In the genomic region with DNA sequence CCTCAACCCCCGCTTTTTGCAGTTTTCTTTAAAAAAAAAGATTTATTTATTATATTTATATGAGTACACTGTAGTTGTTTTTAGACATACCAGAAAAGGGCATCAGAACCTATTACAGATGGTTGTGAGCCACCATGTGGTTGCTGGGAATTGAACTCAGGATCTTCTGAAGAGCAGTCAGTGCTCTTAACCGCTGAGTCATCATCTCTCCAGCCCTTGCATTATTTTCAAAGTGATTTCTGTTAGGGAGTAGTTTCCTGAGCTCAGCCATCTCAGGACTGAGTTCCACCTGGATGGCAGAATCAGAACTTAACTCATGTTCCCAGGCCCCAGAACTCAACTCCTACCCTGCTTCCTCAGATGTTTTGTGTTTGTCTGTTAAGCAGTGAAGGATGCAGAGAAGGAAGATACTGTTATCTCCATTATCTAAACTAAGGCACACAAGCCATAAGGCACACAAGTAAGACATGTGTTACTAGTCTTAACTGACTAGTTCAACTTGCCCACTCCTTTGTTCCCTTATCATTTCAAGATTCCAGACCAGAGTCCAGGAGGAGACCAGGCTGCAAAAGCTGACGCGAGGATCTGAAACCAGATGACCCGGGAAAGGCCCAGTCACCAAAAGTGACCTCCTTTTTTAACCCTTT, we compare ENCODE assay signal across 9 mouse cellular contexts. TPM values are rescaled to one million over a fixed set of nuclear protein-coding genes. Genes with fewer than 3 reads are reported as not detected.
DNase-seq lines count a peak whose midpoint lies in the region; ATAC-seq and TF ChIP-seq lines count a peak whose summit lies in the region.
"Had no signal": no experiment of that assay in that cellular context is flagged by ENCODE, and none has a peak within 500 bp of the region (broad histone marks: within the 10 kb centered on the region; RNA-seq: fewer than 3 reads in every experiment).

No protein-coding gene starts in this region.

- no peaks in the 10 kb centered on the region for H3K27me3 ChIP-seq in kidney, embryonic 14.5 days (ENCODE audit: control insufficient read depth, insufficient read depth, low read length)
- H3K27me3 ChIP-seq in embryonic facial prominence, embryonic 13.5 days = no peaks in the 10 kb centered on the region; the same call in 1 of the 2 replicates
- H3K27me3 ChIP-seq in hindbrain, postnatal 0 days (ENCODE audit: insufficient read depth, low read length) = no peaks in the 10 kb centered on the region
- H3K27me3 ChIP-seq in midbrain, embryonic 12.5 days = peaks cover 12% of the 10 kb centered on the region; the same call in 1 of the 2 replicates

- 52% methylated on average over 5 of the region's 5 CpGs for WGBS in kidney, embryonic 14.5 days
- 46% methylated on average over 5 of the region's 5 CpGs for WGBS in embryonic facial prominence, embryonic 13.5 days
- WGBS in hindbrain, postnatal 0 days = 61% methylated on average over 5 of the region's 5 CpGs
- 75% methylated on average over 5 of the region's 5 CpGs for WGBS in midbrain, embryonic 12.5 days

- H3K4me3 ChIP-seq in kidney, embryonic 14.5 days (ENCODE audit: low read length) = peak overlapping the region; percentile 63; the same call in 1 of the 2 replicates
- peak overlapping the region; percentile 76 for H3K4me3 ChIP-seq in embryonic facial prominence, embryonic 13.5 days
- no peak overlapping the region for H3K4me3 ChIP-seq in hindbrain, postnatal 0 days (ENCODE audit: low read length)
- no peak overlapping the region for H3K4me3 ChIP-seq in midbrain, embryonic 12.5 days

- peak overlapping the region; percentile 81 for H3K4me2 ChIP-seq in kidney, embryonic 14.5 days (replicated peaks; ENCODE audit: low read depth, low read length)
- H3K4me2 ChIP-seq in embryonic facial prominence, embryonic 13.5 days = peak overlapping the region; percentile 91
- peak overlapping the region; percentile 67 for H3K4me2 ChIP-seq in hindbrain, postnatal 0 days (ENCODE audit: low read depth, low read length)
- peak overlapping the region; percentile 79 for H3K4me2 ChIP-seq in midbrain, embryonic 12.5 days (replicated peaks)

- DNase-seq in kidney, adult 9 months = no peak
- no peak for DNase-seq in hindbrain, postnatal 0 days (ENCODE audit: low spot score)
- DNase-seq in frontal cortex, postnatal 14 days (ENCODE audit: low spot score in 2 of 2) = no peak
- no peak for DNase-seq in cerebellum, adult 18-20 months
- no peak for DNase-seq in layer of hippocampus, postnatal 25 days (ENCODE audit: extremely low spot score in 1 of 2, low spot score in 1 of 2)

- ATAC-seq in kidney, embryonic 14.5 days (ENCODE audit: low FRiP score, low TSS enrichment) = no peak
- ATAC-seq in embryonic facial prominence, embryonic 13.5 days (ENCODE audit: insufficient number of reproducible peaks, insufficient read depth, low FRiP score, low TSS enrichment, low read depth) = no peak
- ATAC-seq in hindbrain, postnatal 0 days = no peak
- ATAC-seq in midbrain, embryonic 12.5 days (ENCODE audit: low FRiP score, low read depth) = no peak

- no peak overlapping the region for H3K27ac ChIP-seq in kidney, embryonic 14.5 days (ENCODE audit: low read depth, low read length)
- no peak overlapping the region for H3K27ac ChIP-seq in embryonic facial prominence, embryonic 13.5 days
- H3K27ac ChIP-seq in hindbrain, postnatal 0 days = peak overlapping the region; percentile 64; the same call in 1 of the 2 replicates
- 0 out of 2 replicates have a peak overlapping the region, but pooled peaks have one; percentile 73 for H3K27ac ChIP-seq in midbrain, embryonic 12.5 days (replicated peaks)

- peaks cover 6% of the 10 kb centered on the region for H3K36me3 ChIP-seq in kidney, embryonic 14.5 days (ENCODE audit: control insufficient read depth, insufficient read depth, low read length)
- peaks cover 11% of the 10 kb centered on the region; the same call in 1 of the 2 replicates for H3K36me3 ChIP-seq in embryonic facial prominence, embryonic 13.5 days
- no peaks in the 10 kb centered on the region for H3K36me3 ChIP-seq in hindbrain, postnatal 0 days (ENCODE audit: insufficient read depth, low read length)
- H3K36me3 ChIP-seq in midbrain, embryonic 12.5 days = 0 out of 2 replicates have a peak, but pooled peaks cover 23% of the 10 kb centered on the region

- no peak overlapping the region for H3K9ac ChIP-seq in kidney, embryonic 14.5 days (ENCODE audit: low read depth, low read length)
- H3K9ac ChIP-seq in embryonic facial prominence, embryonic 13.5 days = peak overlapping the region; percentile 89; the same call in 1 of the 2 replicates
- peak overlapping the region; percentile 56; the same call in 1 of the 2 replicates for H3K9ac ChIP-seq in hindbrain, postnatal 0 days (replicated peaks; ENCODE audit: low read length)
- no peak overlapping the region for H3K9ac ChIP-seq in midbrain, embryonic 12.5 days (replicated peaks)

- no peak for TF ChIP-seq CTCF in hindbrain, postnatal 0 days (IDR thresholded peaks at IDR 0.05; ENCODE audit: low read depth)

- peaks cover 12% of the 10 kb centered on the region for H3K4me1 ChIP-seq in kidney, embryonic 14.5 days (ENCODE audit: control insufficient read depth, insufficient read depth, low read length)
- peaks cover 25% of the 10 kb centered on the region for H3K4me1 ChIP-seq in embryonic facial prominence, embryonic 13.5 days
- peaks cover 7% of the 10 kb centered on the region; the same call in 1 of the 2 replicates for H3K4me1 ChIP-seq in hindbrain, postnatal 0 days (ENCODE audit: insufficient read depth, low read length)
- peaks cover 20% of the 10 kb centered on the region for H3K4me1 ChIP-seq in midbrain, embryonic 12.5 days

- no peaks in the 10 kb centered on the region for H3K9me3 ChIP-seq in kidney, embryonic 14.5 days (ENCODE audit: control insufficient read depth, low read length)
- no peaks in the 10 kb centered on the region for H3K9me3 ChIP-seq in embryonic facial prominence, embryonic 13.5 days
- H3K9me3 ChIP-seq in hindbrain, postnatal 0 days (ENCODE audit: low read length) = no peaks in the 10 kb centered on the region
- no peaks in the 10 kb centered on the region for H3K9me3 ChIP-seq in midbrain, embryonic 12.5 days

RNA-seq across cellular contexts. Expression of a gene that starts 12.4 kb away (rescaled TPM):
- 0.15 TPM in 1 of 2 replicates, not detected in the other for polyA plus RNA-seq in kidney, embryonic 14.5 days (2014; fragmentation: Nextera tagmentation; extraction: Ambion mirVana)
- 0.45 and 0.70 TPM in 2 replicates for polyA plus RNA-seq in embryonic facial prominence, embryonic 13.5 days (2015; fragmentation: Nextera tagmentation; extraction: Ambion mirVana)
- 40.1 and 44.8 TPM in 2 replicates for total RNA-seq in hindbrain, postnatal 0 days (2014; rRNA removed)
- polyA plus RNA-seq in hindbrain, postnatal 0 days (2015; fragmentation: Nextera tagmentation; extraction: Ambion mirVana) = 40.7 and 44.3 TPM in 2 replicates
- 19.3 and 20.0 TPM in 2 replicates for polyA plus RNA-seq in midbrain, embryonic 12.5 days (2016; fragmentation: Nextera tagmentation; extraction: Ambion mirVana)
- total RNA-seq in layer of hippocampus, postnatal 25 days (2021) = 10 to 100 TPM; 80.3 to 95.6 TPM

RNA-seq across cellular contexts. Expression of a gene that starts 17.6 kb away (rescaled TPM):
- polyA plus RNA-seq in kidney, embryonic 14.5 days (2014; fragmentation: Nextera tagmentation; extraction: Ambion mirVana) = 294 and 371 TPM in 2 replicates
- 300 and 311 TPM in 2 replicates for polyA plus RNA-seq in embryonic facial prominence, embryonic 13.5 days (2015; fragmentation: Nextera tagmentation; extraction: Ambion mirVana)
- 126 and 199 TPM in 2 replicates for total RNA-seq in hindbrain, postnatal 0 days (2014; rRNA removed)
- 142 and 143 TPM in 2 replicates for polyA plus RNA-seq in hindbrain, postnatal 0 days (2015; fragmentation: Nextera tagmentation; extraction: Ambion mirVana)
- polyA plus RNA-seq in midbrain, embryonic 12.5 days (2016; fragmentation: Nextera tagmentation; extraction: Ambion mirVana) = 315 and 323 TPM in 2 replicates
- total RNA-seq in layer of hippocampus, postnatal 25 days (2021) = 10 to 100 TPM; 53.3 to 55.0 TPM

RNA-seq across cellular contexts. Expression of a gene that starts 21.6 kb away (rescaled TPM):
- not detected in 2 replicates for polyA plus RNA-seq in kidney, embryonic 14.5 days (2014; fragmentation: Nextera tagmentation; extraction: Ambion mirVana)
- not detected in 2 replicates for polyA plus RNA-seq in embryonic facial prominence, embryonic 13.5 days (2015; fragmentation: Nextera tagmentation; extraction: Ambion mirVana)
- not detected in 2 replicates for total RNA-seq in hindbrain, postnatal 0 days (2014; rRNA removed)
- 0.54 TPM in 1 of 2 replicates, not detected in the other for polyA plus RNA-seq in hindbrain, postnatal 0 days (2015; fragmentation: Nextera tagmentation; extraction: Ambion mirVana)
- polyA plus RNA-seq in midbrain, embryonic 12.5 days (2016; fragmentation: Nextera tagmentation; extraction: Ambion mirVana) = not detected in 2 replicates
- not detected for total RNA-seq in layer of hippocampus, postnatal 25 days (2021)
- polyA plus RNA-seq: large intestine, adult 2 months had no signal

RNA-seq across cellular contexts. Expression of a gene that starts 28.6 kb away (rescaled TPM):
- polyA plus RNA-seq in kidney, embryonic 14.5 days (2014; fragmentation: Nextera tagmentation; extraction: Ambion mirVana) = 0.24 and 0.36 TPM in 2 replicates
- polyA plus RNA-seq in embryonic facial prominence, embryonic 13.5 days (2015; fragmentation: Nextera tagmentation; extraction: Ambion mirVana) = 0.27 and 0.59 TPM in 2 replicates
- 0.16 and 2.1 TPM in 2 replicates for total RNA-seq in hindbrain, postnatal 0 days (2014; rRNA removed)
- polyA plus RNA-seq in hindbrain, postnatal 0 days (2015; fragmentation: Nextera tagmentation; extraction: Ambion mirVana) = 0.26 and 0.29 TPM in 2 replicates
- polyA plus RNA-seq in midbrain, embryonic 12.5 days (2016; fragmentation: Nextera tagmentation; extraction: Ambion mirVana) = 0.64 and 0.65 TPM in 2 replicates
- under 1 TPM; 0.39 to 0.82 TPM for total RNA-seq in layer of hippocampus, postnatal 25 days (2021)

RNA-seq across cellular contexts. Expression of a gene that starts 33.1 kb away (rescaled TPM):
- 87.5 and 94.5 TPM in 2 replicates for polyA plus RNA-seq in kidney, embryonic 14.5 days (2014; fragmentation: Nextera tagmentation; extraction: Ambion mirVana)
- 104 and 112 TPM in 2 replicates for polyA plus RNA-seq in embryonic facial prominence, embryonic 13.5 days (2015; fragmentation: Nextera tagmentation; extraction: Ambion mirVana)
- total RNA-seq in hindbrain, postnatal 0 days (2014; rRNA removed) = 163 and 240 TPM in 2 replicates
- 239 and 242 TPM in 2 replicates for polyA plus RNA-seq in hindbrain, postnatal 0 days (2015; fragmentation: Nextera tagmentation; extraction: Ambion mirVana)
- 125 and 126 TPM in 2 replicates for polyA plus RNA-seq in midbrain, embryonic 12.5 days (2016; fragmentation: Nextera tagmentation; extraction: Ambion mirVana)
- 100 to 1,000 TPM; 268 to 293 TPM for total RNA-seq in layer of hippocampus, postnatal 25 days (2021)

Comparison
In these comparisons a context has a peak if more than half of its experiments do, and no peak if none do; other contexts are left out.
1. H3K27ac ChIP-seq: peak in hindbrain, postnatal 0 days (single experiment) and midbrain, embryonic 12.5 days (single experiment); none in kidney, embryonic 14.5 days (single experiment) and embryonic facial prominence, embryonic 13.5 days (single experiment).
2. H3K4me3 ChIP-seq: peak in kidney, embryonic 14.5 days (single experiment) and embryonic facial prominence, embryonic 13.5 days (single experiment); none in hindbrain, postnatal 0 days (single experiment) and midbrain, embryonic 12.5 days (single experiment).
3. H3K9ac ChIP-seq: peak in embryonic facial prominence, embryonic 13.5 days (single experiment) and hindbrain, postnatal 0 days (single experiment); none in kidney, embryonic 14.5 days (single experiment) and midbrain, embryonic 12.5 days (single experiment).
4. RNA of a gene that starts 12.4 kb away (polyA plus RNA-seq): 40.7 to 44.3 TPM in hindbrain, postnatal 0 days and 19.3 to 20.0 TPM in midbrain, embryonic 12.5 days; 0.45 to 0.70 TPM in embryonic facial prominence, embryonic 13.5 days and 0.15 TPM in kidney, embryonic 14.5 days; every median in the first group is over 10 times any median in the second.
5. Peak in every context shown above with its lines, with median percentiles within 50 percentile points of each other: H3K4me2 ChIP-seq.